Mouse (Mus musculus) stomach, postnatal 0 days (tissue): ENCODE data around the gene Gm6793. TPM values are rescaled to one million over a fixed set of nuclear protein-coding genes. Genes with fewer than 3 reads are reported as not detected.

Experiments
- ATAC-seq: fragments of 200-750 bp; cut with Nextera tagmentation; 2 replicates; pipeline ENCODE4 v1.8.0; 2017; ENCODE audit not compliant: low FRiP score, low TSS enrichment
- DNase-seq: peaks from one replicate; pipeline ENCODE4 v3.0.0-alpha.2; 2016; ENCODE audit warnings: low spot score
- H3K27ac ChIP-seq: fragments of 300-500 bp; sonication (generic); replicated peaks from 2 replicates; pipeline ENCODE4 v1.5.1; 2014; ENCODE audit warnings: mild to moderate bottlenecking, control low read depth
- H3K27me3 ChIP-seq: fragments of 300-500 bp; sonication (generic); 2 replicates; pipeline ENCODE4 v1.6.1; 2014; ENCODE audit warnings: low read length; ENCODE audit not compliant: control insufficient read depth, insufficient read depth
- H3K36me3 ChIP-seq: fragments of 300-500 bp; sonication (generic); 2 replicates; pipeline ENCODE4 v1.6.1; 2014; ENCODE audit warnings: low read length, mixed read lengths; ENCODE audit not compliant: control insufficient read depth, insufficient read depth
- H3K4me1 ChIP-seq: fragments of 300-500 bp; sonication (generic); replicated peaks from 2 replicates; pipeline ENCODE4 v1.6.1; 2014; ENCODE audit warnings: antibody characterized with exemption; ENCODE audit not compliant: control insufficient read depth, insufficient read depth
- H3K4me2 ChIP-seq: fragments of 300-500 bp; sonication (generic); replicated peaks from 2 replicates; pipeline ENCODE4 v1.6.1; 2014; ENCODE audit warnings: low read depth, mild to moderate bottlenecking, control low read depth, moderate library complexity
- H3K4me3 ChIP-seq: fragments of 300-500 bp; sonication (generic); 2 replicates; pipeline ENCODE4 v1.5.1; 2014; ENCODE audit warnings: low read depth, low read length, control low read depth
- H3K9ac ChIP-seq: fragments of 300-500 bp; sonication (generic); 2 replicates; pipeline ENCODE4 v1.6.1; 2014; ENCODE audit warnings: mild to moderate bottlenecking, low read length, control low read depth, mixed read lengths
- H3K9me3 ChIP-seq: fragments of 300-500 bp; sonication (generic); 2 replicates; pipeline ENCODE4 v1.6.1; 2016; ENCODE audit warnings: low read length; ENCODE audit not compliant: control insufficient read depth
- CTCF ChIP-seq: IDR thresholded peaks from 2 replicates; pipeline ENCODE4 v1.5.1; 2016; ENCODE audit warnings: antibody characterized with exemption, low read depth, mild to moderate bottlenecking, moderate library complexity
- EP300 ChIP-seq: optimal IDR thresholded peaks from 2 replicates; pipeline ENCODE3; 2016; ENCODE audit warnings: antibody characterized with exemption
- WGBS: fragments of 180-500 bp; shearing (Covaris S2); extraction: QIAGEN DNeasy Blood & Tissue Kit; methylation state at CpG from one replicate; pipeline ENCODE4 v1.1.7; 2014; 5-methylcytosine and 5-hydroxymethylcytosine counted together
- polyA plus RNA-seq: library from polyadenylated mRNA; unstranded; fragments of >200 nt; fragmentation: Nextera tagmentation; extraction: Ambion mirVana; gene quantifications from 2 replicates; pipeline ENCODE4 v1.2.1, GENCODE M21; 2015

The Gm6793 gene
- polyA plus RNA-seq, 1 experiment from 2014 or later, result 0.28 TPM

DNA sequence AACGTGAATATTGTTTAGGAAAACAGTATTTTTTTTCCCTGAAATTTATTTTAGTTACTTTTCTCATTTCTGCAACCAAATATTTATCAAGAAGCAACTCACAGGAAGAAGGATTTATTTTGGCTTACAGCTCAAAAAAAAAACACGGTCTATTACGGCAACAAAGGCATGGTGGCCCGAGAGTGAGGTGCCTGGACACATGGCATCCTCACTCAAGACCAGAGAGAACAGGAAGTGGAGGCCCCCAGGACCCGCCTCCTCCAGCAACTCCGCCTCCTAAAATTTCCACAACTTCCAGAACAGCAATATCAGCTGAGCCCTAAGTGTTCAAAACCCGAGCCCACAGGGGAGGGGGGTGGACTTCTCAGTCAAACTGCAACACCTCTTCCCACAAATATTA, 14.6 kb upstream of the Gm6793 start:
- Histone ChIP-seq H3K4me1 (no peaks in the 10 kb centered on the region), H3K9me3 (no peaks in the 10 kb centered on the region), H3K27ac (no peak overlapping the region), H3K36me3 (no peaks in the 10 kb centered on the region), H3K27me3 (no peaks in the 10 kb centered on the region), H3K4me3 (no peak overlapping the region), H3K4me2 (no peak overlapping the region), H3K9ac (no peak overlapping the region)
- ATAC-seq, result no peak
- TF ChIP-seq EP300 (no peak), CTCF (no peak)
- WGBS, result 75% methylated on average over 7 of the region's 7 CpGs
- no peak for DNase-seq

DNA sequence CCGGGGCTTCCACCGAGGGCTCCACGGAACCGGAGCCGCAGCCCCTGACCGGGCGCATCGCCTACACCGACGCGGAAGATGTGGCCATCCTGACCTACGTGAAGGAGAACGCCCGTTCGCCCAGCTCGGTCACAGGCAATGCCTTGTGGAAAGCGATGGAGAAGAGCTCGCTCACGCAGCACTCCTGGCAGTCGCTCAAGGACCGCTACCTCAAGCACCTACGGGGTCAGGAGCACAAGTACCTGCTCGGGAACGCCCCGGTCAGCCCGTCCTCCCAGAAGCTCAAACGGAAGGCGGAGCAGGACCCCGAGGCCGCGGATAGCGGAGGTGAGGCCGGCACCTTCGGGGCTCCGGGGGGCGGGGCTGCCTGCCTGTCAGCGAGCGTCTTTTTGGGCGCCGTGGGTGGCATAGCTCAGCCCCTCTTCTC, 3.0 kb downstream of the Gm6793 start:
- peak overlapping the region; percentile 88 for H3K27ac ChIP-seq
- DNase-seq (peak; percentile 55), ATAC-seq (peak; percentile 56)
- TF ChIP-seq EP300 (no peak), CTCF (no peak)
- under 1% methylated on average over 40 of the region's 40 CpGs for WGBS
- H3K4me2 ChIP-seq, result peak overlapping the region; percentile 95
- H3K9me3 ChIP-seq, result no peaks in the 10 kb centered on the region
- no peaks in the 10 kb centered on the region for H3K36me3 ChIP-seq
- H3K4me1 ChIP-seq, result peaks cover 2% of the 10 kb centered on the region; the same call in 1 of the 2 replicates
- no peaks in the 10 kb centered on the region for H3K27me3 ChIP-seq
- peak overlapping the region; percentile 85 for H3K9ac ChIP-seq
- H3K4me3 ChIP-seq, result peak overlapping the region; percentile 87

DNA sequence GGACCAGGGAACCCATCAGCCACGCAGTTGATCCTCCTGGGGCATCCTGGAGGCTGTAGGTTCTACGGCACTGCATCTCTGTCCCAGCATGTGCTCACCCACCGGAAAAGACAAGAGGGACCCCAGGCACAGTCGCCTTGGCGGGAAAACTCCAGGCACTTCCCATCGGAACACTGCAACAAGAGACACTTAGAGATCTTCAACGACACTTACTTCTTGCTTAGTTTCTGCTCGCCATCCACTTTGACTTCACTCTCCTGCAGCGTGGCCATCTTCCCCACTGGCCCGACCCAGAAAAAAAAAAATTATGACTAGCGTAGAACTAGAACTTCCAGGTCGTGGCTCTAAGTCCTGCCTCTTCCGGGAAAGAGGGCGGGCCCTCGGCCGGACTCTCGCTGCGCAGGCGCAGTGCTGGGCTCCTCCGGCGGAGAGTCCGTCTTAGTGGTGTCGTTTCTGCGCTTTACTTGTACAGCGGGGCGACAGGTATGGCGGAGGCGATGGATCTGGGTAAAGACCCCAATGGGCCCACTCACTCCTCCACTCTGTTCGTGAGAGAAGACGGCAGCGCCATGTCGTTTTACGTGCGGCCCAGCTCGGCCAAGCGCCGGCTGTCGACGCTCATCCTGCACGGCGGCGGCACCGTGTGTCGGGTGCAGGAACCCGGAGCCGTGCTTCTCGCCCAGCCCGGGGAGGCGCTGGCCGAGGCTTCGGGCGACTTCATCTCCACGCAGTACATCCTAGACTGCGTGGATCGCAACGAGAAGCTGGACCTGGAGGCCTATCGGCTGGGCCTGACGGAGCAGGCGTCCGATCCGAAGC, 3.6 kb downstream of the Gm6793 start, which contains the start of the genes Kars and Terf2ip:
TSS of gene Kars (minus strand) at position 327 of the 819 bp plus-strand sequence.
TSS of gene Terf2ip (plus strand) at position 402 of the 819 bp plus-strand sequence.
- peaks cover 2% of the 10 kb centered on the region; the same call in 1 of the 2 replicates for H3K4me1 ChIP-seq
- H3K27ac ChIP-seq, result peak within 1 kb of the TSS; percentile 88
- peak within 1 kb of the TSS; percentile 87 for H3K4me3 ChIP-seq
- ATAC-seq, result peak; percentile 94
- TF ChIP-seq CTCF, result peak; percentile 29; the same call in 1 of the 2 replicates
- TF ChIP-seq EP300, result no peak
- peak within 1 kb of the TSS; percentile 95 for H3K4me2 ChIP-seq
- peak within 1 kb of the TSS; percentile 85 for H3K9ac ChIP-seq
- H3K36me3 ChIP-seq, result no peaks in the 10 kb centered on the region
- DNase-seq, result peak; percentile 94
- under 1% methylated on average over 61 of the region's 61 CpGs for WGBS
- no peaks in the 10 kb centered on the region for H3K27me3 ChIP-seq
- H3K9me3 ChIP-seq, result no peaks in the 10 kb centered on the region

DNA sequence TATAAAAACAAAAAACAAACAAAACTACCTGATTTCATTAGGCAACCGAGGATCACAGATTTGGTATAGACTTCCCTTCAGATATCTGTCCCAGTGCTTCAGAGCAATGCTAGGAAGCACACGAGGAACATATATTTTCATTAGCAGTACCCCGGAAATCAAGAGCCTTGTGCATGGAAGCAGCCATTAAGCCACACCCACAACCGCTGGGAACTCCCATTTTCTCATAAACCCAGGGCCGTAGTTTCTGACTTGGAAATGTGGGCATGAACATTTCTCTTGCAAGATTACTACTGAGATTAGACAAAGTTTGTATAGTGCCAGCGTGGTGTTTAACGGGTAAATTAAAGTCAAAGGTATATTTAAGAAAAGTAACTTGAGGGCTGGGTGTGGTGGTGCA, 5.3 kb downstream of the Gm6793 start:
- no peak for ATAC-seq
- DNase-seq, result no peak
- Histone ChIP-seq H3K9me3 (no peaks in the 10 kb centered on the region), H3K4me2 (no peak overlapping the region), H3K9ac (no peak overlapping the region), H3K36me3 (peaks cover 3% of the 10 kb centered on the region; the same call in 1 of the 2 replicates), H3K4me3 (no peak overlapping the region), H3K4me1 (peaks cover 2% of the 10 kb centered on the region; the same call in 1 of the 2 replicates), H3K27ac (no peak overlapping the region), H3K27me3 (no peaks in the 10 kb centered on the region)
- TF ChIP-seq EP300, result no peak
- TF ChIP-seq CTCF, result no peak
- 88% methylated on average over 7 of the region's 7 CpGs for WGBS

DNA sequence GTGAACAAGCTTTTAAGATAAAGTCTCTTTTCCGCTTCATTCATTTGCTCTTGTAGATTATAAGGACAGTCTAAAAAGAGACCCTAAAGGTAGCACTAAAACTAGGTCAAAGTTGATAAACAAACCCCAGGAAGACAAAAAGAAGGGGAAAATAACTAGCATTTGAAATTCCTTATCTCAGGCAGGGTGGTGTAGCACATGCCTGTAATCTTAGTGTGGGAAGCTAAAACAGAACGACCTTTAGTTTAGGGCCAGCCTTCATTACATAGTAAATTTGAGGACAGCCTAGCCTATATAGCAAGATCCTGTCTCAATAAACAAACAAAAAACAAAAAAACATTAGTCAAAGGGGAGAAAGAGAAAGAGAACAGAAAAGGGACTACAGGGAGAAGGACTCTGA, 7.2 kb downstream of the Gm6793 start:
- ATAC-seq, result no peak
- H3K9ac ChIP-seq, result no peak overlapping the region

DNA sequence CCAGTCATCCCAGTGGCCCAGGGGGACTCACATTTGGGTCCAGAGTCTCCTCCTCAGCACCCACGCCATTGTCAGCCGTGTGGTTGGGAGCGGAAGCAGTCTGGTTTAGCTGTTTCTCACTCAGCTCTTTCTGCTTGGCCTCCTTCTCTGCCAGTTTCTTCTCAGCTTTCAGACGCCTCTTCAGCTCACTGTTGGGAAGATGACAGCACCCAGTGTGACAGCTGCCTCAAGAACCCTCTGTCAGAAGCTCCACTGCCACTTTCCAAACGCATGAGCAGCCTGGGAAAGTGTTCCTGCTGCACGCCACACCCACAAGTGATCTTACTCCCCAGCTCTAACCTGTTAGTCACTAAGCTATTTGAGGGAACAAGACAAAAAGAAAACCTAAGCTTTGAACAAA, 9.2 kb downstream of the Gm6793 start:
- Histone ChIP-seq H3K9me3 (no peaks in the 10 kb centered on the region), H3K27ac (no peak overlapping the region), H3K4me3 (no peak overlapping the region), H3K27me3 (no peaks in the 10 kb centered on the region), H3K9ac (no peak overlapping the region), H3K4me2 (no peak overlapping the region), H3K36me3 (peaks cover 22% of the 10 kb centered on the region), H3K4me1 (0 out of 2 replicates have a peak, but pooled peaks cover 2% of the 10 kb centered on the region)
- TF ChIP-seq CTCF (no peak), EP300 (no peak)
- 83% methylated on average over 6 of the region's 6 CpGs for WGBS
- no peak for ATAC-seq
- DNase-seq, result no peak

More for the DNA sequence above, 7.2 kb downstream of the Gm6793 start:
- TF ChIP-seq CTCF (no peak), EP300 (no peak)
- H3K27ac ChIP-seq, result no peak overlapping the region
- no peak for DNase-seq
- H3K27me3 ChIP-seq, result no peaks in the 10 kb centered on the region
- peaks cover 4% of the 10 kb centered on the region; the same call in 1 of the 2 replicates for H3K36me3 ChIP-seq
- no peak overlapping the region for H3K4me2 ChIP-seq
- H3K9me3 ChIP-seq, result no peaks in the 10 kb centered on the region
- H3K4me3 ChIP-seq, result no peak overlapping the region
- 85% methylated on average over 2 of the region's 2 CpGs for WGBS
- H3K4me1 ChIP-seq, result 0 out of 2 replicates have a peak, but pooled peaks cover 2% of the 10 kb centered on the region
